Mouse (Mus musculus): Measurements from ENCODE around the gene Bscl2. TPM values are rescaled to one million over a fixed set of nuclear protein-coding genes. Genes with fewer than 3 reads are reported as not detected.
"Not testable (repeated sequence)": the region's sequence is repeated elsewhere in the genome, so short reads cannot be mapped to it uniquely, and the experiment has no call there.

Gene Bscl2
- polyA plus RNA-seq, 1 experiment, result 136 TPM

GRCm38 (mm10) chr19:8888511-8889385, 51.5 kb downstream of the Bscl2 start, which contains the start of the genes 1810009A15Rik and Gm49416:
Gene 1810009A15Rik (plus strand): TSS chr19:8888853.
Gene Gm49416 (plus strand): TSS chr19:8888926.
- no peaks in the 10 kb centered on the region for H3K27me3 ChIP-seq (ENCODE audit: control insufficient read depth, insufficient read depth, low read length)
- TF ChIP-seq CTCF (IDR thresholded peaks at IDR 0.05; ENCODE audit: borderline replicate concordance, control insufficient read depth, extremely low read depth, insufficient read depth, low read length, poor library complexity), result no peak
- peak; percentile 88 for TF ChIP-seq POLR2A (IDR thresholded peaks at IDR 0.05; ENCODE audit: control insufficient read depth, extremely low read depth, insufficient read depth, low read length, poor library complexity)
- H3K4me3 ChIP-seq (ENCODE audit: control insufficient read depth, insufficient read depth, low read length), result peak within 1 kb of the TSS; percentile 81
- peak within 1 kb of the TSS; percentile 90 for H3K27ac ChIP-seq (ENCODE audit: control insufficient read depth, insufficient read depth, low read length)
- peaks cover 6% of the 10 kb centered on the region for H3K36me3 ChIP-seq (ENCODE audit: control insufficient read depth, insufficient read depth, low read length)
- DNase-seq, result peak; percentile 94
- peaks cover 10% of the 10 kb centered on the region for H3K4me1 ChIP-seq (replicated peaks; ENCODE audit: control insufficient read depth, insufficient read depth, low read length)
- under 1% methylated on average over 58 of the region's 58 CpGs for WGBS

- Histone ChIP-seq H3K27me3 (ENCODE audit: control insufficient read depth, insufficient read depth, low read length) (no peaks in the 10 kb centered on the region), H3K4me3 (ENCODE audit: control insufficient read depth, insufficient read depth, low read length) (peak within 1 kb of the TSS; percentile 98), H3K36me3 (ENCODE audit: control insufficient read depth, insufficient read depth, low read length) (peaks cover 9% of the 10 kb centered on the region), H3K27ac (ENCODE audit: control insufficient read depth, insufficient read depth, low read length) (peak within 1 kb of the TSS; percentile 72), H3K4me1 (replicated peaks; ENCODE audit: control insufficient read depth, insufficient read depth, low read length) (peaks cover 16% of the 10 kb centered on the region)
- TF ChIP-seq CTCF (IDR thresholded peaks at IDR 0.05; ENCODE audit: borderline replicate concordance, control insufficient read depth, extremely low read depth, insufficient read depth, low read length, poor library complexity) (0 out of 2 replicates have a peak, but pooled peaks have one; percentile 27), POLR2A (IDR thresholded peaks at IDR 0.05; ENCODE audit: control insufficient read depth, extremely low read depth, insufficient read depth, low read length, poor library complexity) (peak; percentile 82)
- DNase-seq, result peak; percentile 85
- WGBS, result 2% methylated on average over 54 of the region's 54 CpGs
Observed at GRCm38 (mm10) chr19:8892829-8893766, 55.8 kb downstream of the Bscl2 start, which contains the start of gene Ints5. Gene Ints5 (plus strand): TSS chr19:8893005.

- Histone ChIP-seq H3K36me3 (ENCODE audit: control insufficient read depth, insufficient read depth, low read length) (peaks cover 6% of the 10 kb centered on the region), H3K27me3 (ENCODE audit: control insufficient read depth, insufficient read depth, low read length) (no peaks in the 10 kb centered on the region), H3K27ac (ENCODE audit: control insufficient read depth, insufficient read depth, low read length) (no peak overlapping the region), H3K4me3 (ENCODE audit: control insufficient read depth, insufficient read depth, low read length) (no peak overlapping the region), H3K4me1 (replicated peaks; ENCODE audit: control insufficient read depth, insufficient read depth, low read length) (peaks cover 13% of the 10 kb centered on the region)
- TF ChIP-seq CTCF (IDR thresholded peaks at IDR 0.05; ENCODE audit: borderline replicate concordance, control insufficient read depth, extremely low read depth, insufficient read depth, low read length, poor library complexity) (no peak), POLR2A (IDR thresholded peaks at IDR 0.05; ENCODE audit: control insufficient read depth, extremely low read depth, insufficient read depth, low read length, poor library complexity) (no peak)
- 91% methylated on average over 9 of the region's 9 CpGs for WGBS
- no peak for DNase-seq
Observed at GRCm38 (mm10) chr19:8895397-8895960, 58.2 kb downstream of the Bscl2 start.

- H3K4me1 ChIP-seq (replicated peaks; ENCODE audit: control insufficient read depth, insufficient read depth, low read length), result peaks cover 13% of the 10 kb centered on the region
- H3K36me3 ChIP-seq (ENCODE audit: control insufficient read depth, insufficient read depth, low read length); H3K27ac ChIP-seq (ENCODE audit: control insufficient read depth, insufficient read depth, low read length); DNase-seq; H3K4me3 ChIP-seq (ENCODE audit: control insufficient read depth, insufficient read depth, low read length); H3K27me3 ChIP-seq (ENCODE audit: control insufficient read depth, insufficient read depth, low read length): not testable (repeated sequence)
- 94% methylated on average over 5 of the region's 5 CpGs for WGBS
Observed at GRCm38 (mm10) chr19:8896231-8896630, 59.0 kb downstream of the Bscl2 start.

- H3K4me1 ChIP-seq (replicated peaks; ENCODE audit: control insufficient read depth, insufficient read depth, low read length), result peaks cover 13% of the 10 kb centered on the region
- not testable (repeated sequence) for H3K36me3 ChIP-seq (ENCODE audit: control insufficient read depth, insufficient read depth, low read length); H3K27me3 ChIP-seq (ENCODE audit: control insufficient read depth, insufficient read depth, low read length); H3K27ac ChIP-seq (ENCODE audit: control insufficient read depth, insufficient read depth, low read length)
- 0 out of 2 replicates have a peak, but pooled peaks have one; percentile 26 for TF ChIP-seq POLR2A (IDR thresholded peaks at IDR 0.05; ENCODE audit: control insufficient read depth, extremely low read depth, insufficient read depth, low read length, poor library complexity)
- H3K4me3 ChIP-seq (ENCODE audit: control insufficient read depth, insufficient read depth, low read length), result peak overlapping the region; percentile 81
- DNase-seq, result peak; percentile 22
- WGBS, result 47% methylated on average over 21 of the region's 21 CpGs
Observed at GRCm38 (mm10) chr19:8897211-8897864, 60.1 kb downstream of the Bscl2 start.

All from thymus, adult 2 months (tissue).